Mouse (Mus musculus): ENCODE measurements around the gene Mbd5.

GRCm38 (mm10) chr2:48935058-48935457 lies 14.2 kb upstream of the Mbd5 start:
- TF ChIP-seq CTCF (IDR thresholded peaks at IDR 0.05; ENCODE audit: extremely low read depth, insufficient read depth, insufficient read length, insufficient replicate concordance) (no peak), POLR2A (IDR thresholded peaks at IDR 0.05; ENCODE audit: low read depth, low read length) (no peak)
